Mouse (Mus musculus) MEL (cell line): ENCODE measurements at regions not wholly inside any gene's neighbourhood (a gene's known extent, or its start where the extent isn't known, plus 50 kb on each side); places are given as distances from the start of the nearest gene placed in this dataset.

Experiments used
- DNase-seq: peaks from one replicate; pipeline ENCODE4 v3.0.0; 2011; ENCODE audit warnings: low read depth, low spot score
- H3K27ac ChIP-seq: 2 replicates; pipeline ENCODE4 v1.5.1; 2012; ENCODE audit warnings: low read depth, mild to moderate bottlenecking, control low read depth, low read length, moderate library complexity; ENCODE audit not compliant: control insufficient read depth
- H3K27me3 ChIP-seq, 2 experiments: fragments of 150-350 bp in 1 of 2; sonication (generic) in 1 of 2; 2 replicates each; pipeline ENCODE4 v1.6.1; 2012; ENCODE audit warnings: low read length in 2 of 2, mild to moderate bottlenecking in 2 of 2, improper control_type of control experiment in 1 of 2, moderate library complexity in 1 of 2; ENCODE audit not compliant: insufficient read depth in 2 of 2, control insufficient read depth in 1 of 2
- H3K36me3 ChIP-seq, 2 experiments: 2 replicates each; pipeline ENCODE4 v1.6.1; 2012 to 2014; ENCODE audit warnings: low read length in 2 of 2, improper control_type of control experiment in 1 of 2, inconsistent platforms in 1 of 2, mild to moderate bottlenecking in 1 of 2; ENCODE audit not compliant: insufficient read depth in 2 of 2, control insufficient read depth in 1 of 2
- H3K4me1 ChIP-seq, 2 experiments: fragments of 150-350 bp in 1 of 2; sonication (generic) in 1 of 2; 2 replicates each; pipeline ENCODE4 v1.6.1; 2012; ENCODE audit warnings: low read length in 2 of 2, improper control_type of control experiment in 1 of 2, mild to moderate bottlenecking in 1 of 2; ENCODE audit not compliant: insufficient read depth in 2 of 2, control insufficient read depth in 1 of 2
- H3K4me3 ChIP-seq, 2 experiments: fragments of 150-350 bp in 1 of 2; sonication (generic) in 1 of 2; 2 replicates each; pipeline ENCODE4 v1.5.1; 2012; ENCODE audit warnings: low read depth in 2 of 2, low read length in 2 of 2, mild to moderate bottlenecking in 2 of 2, moderate library complexity in 2 of 2, control low read depth in 1 of 2, improper control_type of control experiment in 1 of 2; ENCODE audit not compliant: control insufficient read depth in 1 of 2, insufficient read depth in 1 of 2
- H3K79me2 ChIP-seq: 2 replicates; pipeline ENCODE4 v1.6.1; 2012; ENCODE audit warnings: mild to moderate bottlenecking, low read length, moderate library complexity; ENCODE audit not compliant: control insufficient read depth, poor library complexity, insufficient read depth
- H3K9ac ChIP-seq: 2 replicates; pipeline ENCODE4 v1.6.1; 2012; ENCODE audit warnings: low read depth, mild to moderate bottlenecking, control low read depth, low read length, moderate library complexity; ENCODE audit not compliant: control insufficient read depth, poor library complexity, severe bottlenecking
- H3K9me3 ChIP-seq: fragments of 150-350 bp; sonication (generic); replicated peaks from 2 replicates; pipeline ENCODE4 v1.6.1; 2012; ENCODE audit warnings: mild to moderate bottlenecking, low read length, improper control_type of control experiment, moderate library complexity; ENCODE audit not compliant: insufficient read depth
- BHLHE40 ChIP-seq: IDR thresholded peaks from 2 replicates; pipeline ENCODE4 v1.6.1; 2012; ENCODE audit warnings: low read depth, mild to moderate bottlenecking, inconsistent platforms, low read length, improper control_type of control experiment, borderline replicate concordance
- CHD1 ChIP-seq: IDR thresholded peaks from 2 replicates; pipeline ENCODE4 v1.6.1; 2012; ENCODE audit warnings: low read depth, mild to moderate bottlenecking, inconsistent platforms, low read length, improper control_type of control experiment
- CTCF ChIP-seq, 3 experiments: IDR thresholded peaks in 2 of 3; conservative IDR thresholded peaks in 1 of 3; 2 replicates each; pipeline ENCODE4 v1.5.1; 2011 to 2012; ENCODE audit warnings: low read length in 3 of 3, low read depth in 2 of 3, mild to moderate bottlenecking in 2 of 3, improper control_type of control experiment in 1 of 3, inconsistent platforms in 1 of 3, mixed read lengths in 1 of 3, moderate library complexity in 1 of 3; ENCODE audit not compliant: control insufficient read depth in 1 of 3, insufficient read depth in 1 of 3, poor library complexity in 1 of 3, severe bottlenecking in 1 of 3
- ELF1 ChIP-seq: IDR thresholded peaks from 2 replicates; pipeline ENCODE4 v1.6.1; 2014; ENCODE audit warnings: low read depth, mild to moderate bottlenecking, inconsistent platforms, low read length, improper control_type of control experiment, moderate library complexity
- GABPA ChIP-seq: IDR thresholded peaks from 2 replicates; pipeline ENCODE4 v1.6.1; 2012; ENCODE audit warnings: low read depth, mild to moderate bottlenecking, inconsistent platforms, low read length, improper control_type of control experiment, moderate library complexity
- GATA1 ChIP-seq: IDR thresholded peaks from 2 replicates; pipeline ENCODE4 v1.6.1; 2011; ENCODE audit warnings: low read depth, low read length, improper control_type of control experiment
- JUND ChIP-seq: IDR thresholded peaks from 2 replicates; pipeline ENCODE4 v1.6.1; 2011; ENCODE audit warnings: low read depth, mild to moderate bottlenecking, improper control_type of control experiment, low read length
- MAFK ChIP-seq: IDR thresholded peaks from 2 replicates; pipeline ENCODE4 v1.6.1; 2011; ENCODE audit warnings: low read depth, mild to moderate bottlenecking, low read length, improper control_type of control experiment, borderline replicate concordance
- MAX ChIP-seq: IDR thresholded peaks from 2 replicates; pipeline ENCODE4 v1.6.1; 2011; ENCODE audit warnings: low read length, improper control_type of control experiment
- MAZ ChIP-seq: IDR thresholded peaks from 2 replicates; pipeline ENCODE4 v1.6.1; 2012; ENCODE audit warnings: low read depth, mild to moderate bottlenecking, inconsistent platforms, low read length, improper control_type of control experiment
- MYB ChIP-seq: IDR thresholded peaks from 2 replicates; pipeline ENCODE4 v1.6.1; 2011; ENCODE audit warnings: mild to moderate bottlenecking, low read depth, low read length, improper control_type of control experiment
- MYC ChIP-seq: IDR thresholded peaks from 2 replicates; pipeline ENCODE4 v1.6.1; 2011; ENCODE audit warnings: low read depth, mild to moderate bottlenecking, low read length, improper control_type of control experiment, moderate library complexity
- NRF1 ChIP-seq: IDR thresholded peaks from 2 replicates; pipeline ENCODE4 v1.6.1; 2014; ENCODE audit warnings: low read depth, mild to moderate bottlenecking, inconsistent platforms, low read length, improper control_type of control experiment, moderate library complexity; ENCODE audit not compliant: poor library complexity, insufficient read depth, severe bottlenecking
- POLR2AphosphoS2 ChIP-seq: IDR thresholded peaks from 2 replicates; pipeline ENCODE4 v1.6.1; 2011; ENCODE audit warnings: low read length, improper control_type of control experiment
- POLR2AphosphoS5 ChIP-seq: IDR thresholded peaks from 2 replicates; pipeline ENCODE4 v1.6.1; 2012; ENCODE audit warnings: low read depth, borderline replicate concordance, mild to moderate bottlenecking, inconsistent platforms, low read length, moderate library complexity, mixed read lengths
- TCF12 ChIP-seq: IDR thresholded peaks from 2 replicates; pipeline ENCODE4 v1.6.1; 2014; ENCODE audit warnings: low read depth, mild to moderate bottlenecking, inconsistent platforms, low read length, improper control_type of control experiment, moderate library complexity
- UBTF ChIP-seq: IDR thresholded peaks from 2 replicates; pipeline ENCODE4 v1.6.1; 2012; ENCODE audit warnings: low read depth, mild to moderate bottlenecking, inconsistent platforms, low read length, improper control_type of control experiment, moderate library complexity, borderline replicate concordance; ENCODE audit not compliant: insufficient read depth
- USF2 ChIP-seq, 2 experiments: IDR thresholded peaks; 2 replicates each; pipeline ENCODE4 v1.6.1; 2011 to 2012; ENCODE audit warnings: improper control_type of control experiment in 2 of 2, low read length in 2 of 2, borderline replicate concordance in 1 of 2, inconsistent platforms in 1 of 2, low read depth in 1 of 2, mild to moderate bottlenecking in 1 of 2; ENCODE audit not compliant: insufficient read depth in 1 of 2
- ZC3H11A ChIP-seq: IDR thresholded peaks from 2 replicates; pipeline ENCODE4 v1.6.1; 2012; ENCODE audit warnings: low read depth, mild to moderate bottlenecking, inconsistent platforms, low read length, improper control_type of control experiment
- ZKSCAN1 ChIP-seq: IDR thresholded peaks from 2 replicates; pipeline ENCODE4 v1.6.1; 2012; ENCODE audit warnings: low read depth, mild to moderate bottlenecking, inconsistent platforms, low read length, improper control_type of control experiment, moderate library complexity

GRCm38 (mm10) chr16:39746041-39746736, 238.0 kb upstream of the Lsamp start:
- H3K9me3 ChIP-seq: no peaks in the 10 kb centered on the region
- no peak overlapping the region for H3K27ac ChIP-seq
- no peaks in the 10 kb centered on the region for H3K4me1 ChIP-seq
- no peak for DNase-seq
- H3K36me3 ChIP-seq: no peaks in the 10 kb centered on the region
- no peak overlapping the region for H3K4me3 ChIP-seq
- no peaks in the 10 kb centered on the region for H3K79me2 ChIP-seq
- no peaks in the 10 kb centered on the region for H3K27me3 ChIP-seq
- no peak overlapping the region for H3K9ac ChIP-seq
- TF ChIP-seq ELF1 (no peak), USF2 (IDR thresholded peaks at IDR 0.05; ENCODE audit: borderline replicate concordance in 1 of 2, insufficient read depth in 1 of 2, low read depth in 1 of 2, low read length in 2 of 2) (no peak), CHD1 (no peak), MAZ (no peak), BHLHE40 (no peak), MAFK (no peak), MAX (no peak), MYB (no peak), MYC (no peak), POLR2AphosphoS2 (no peak), ZC3H11A (no peak), GATA1 (no peak), TCF12 (no peak)

- TF ChIP-seq POLR2AphosphoS2 (no peak), CTCF (IDR thresholded peaks at IDR 0.05 in 2 of 3, conservative IDR thresholded peaks at IDR 0.05 in 1 of 3; ENCODE audit: control insufficient read depth in 1 of 3, insufficient read depth in 1 of 3, low read depth in 2 of 3, low read length in 3 of 3, poor library complexity in 1 of 3, severe bottlenecking in 1 of 3) (no peak), NRF1 (no peak), MAZ (no peak), ZC3H11A (no peak), ELF1 (no peak), JUND (no peak), BHLHE40 (no peak), POLR2AphosphoS5 (no peak), MYB (no peak), ZKSCAN1 (no peak), USF2 (IDR thresholded peaks at IDR 0.05; ENCODE audit: borderline replicate concordance in 1 of 2, insufficient read depth in 1 of 2, low read depth in 1 of 2, low read length in 2 of 2) (no peak), CHD1 (no peak), GABPA (no peak), UBTF (no peak), GATA1 (no peak)
- Histone ChIP-seq H3K27me3 (no peaks in the 10 kb centered on the region), H3K27ac (no peak overlapping the region), H3K79me2 (no peaks in the 10 kb centered on the region), H3K9ac (no peak overlapping the region), H3K36me3 (no peaks in the 10 kb centered on the region), H3K4me3 (no peak overlapping the region), H3K4me1 (no peaks in the 10 kb centered on the region), H3K9me3 (no peaks in the 10 kb centered on the region)
- DNase-seq: no peak
Observed at GRCm38 (mm10) chr16:39751748-39752147, 232.4 kb upstream of the Lsamp start.
